Mouse (Mus musculus) MEL (cell line): ENCODE results near the gene Rfpl4b. TPM values are rescaled to one million over a fixed set of nuclear protein-coding genes. Genes with fewer than 3 reads are reported as not detected.

Experiments
- DNase-seq: peaks from one replicate; pipeline ENCODE4 v3.0.0; 2011; ENCODE audit warnings: low read depth, low spot score
- H3K27ac ChIP-seq: 2 replicates; pipeline ENCODE4 v1.5.1; 2012; ENCODE audit warnings: low read depth, mild to moderate bottlenecking, control low read depth, low read length, moderate library complexity; ENCODE audit not compliant: control insufficient read depth
- H3K27me3 ChIP-seq, 2 experiments: fragments of 150-350 bp in 1 of 2; sonication (generic) in 1 of 2; 2 replicates each; pipeline ENCODE4 v1.6.1; 2012; ENCODE audit warnings: low read length in 2 of 2, mild to moderate bottlenecking in 2 of 2, improper control_type of control experiment in 1 of 2, moderate library complexity in 1 of 2; ENCODE audit not compliant: insufficient read depth in 2 of 2, control insufficient read depth in 1 of 2
- H3K36me3 ChIP-seq, 2 experiments: 2 replicates each; pipeline ENCODE4 v1.6.1; 2012 to 2014; ENCODE audit warnings: low read length in 2 of 2, improper control_type of control experiment in 1 of 2, inconsistent platforms in 1 of 2, mild to moderate bottlenecking in 1 of 2; ENCODE audit not compliant: insufficient read depth in 2 of 2, control insufficient read depth in 1 of 2
- H3K4me1 ChIP-seq, 2 experiments: fragments of 150-350 bp in 1 of 2; sonication (generic) in 1 of 2; 2 replicates each; pipeline ENCODE4 v1.6.1; 2012; ENCODE audit warnings: low read length in 2 of 2, improper control_type of control experiment in 1 of 2, mild to moderate bottlenecking in 1 of 2; ENCODE audit not compliant: insufficient read depth in 2 of 2, control insufficient read depth in 1 of 2
- H3K4me3 ChIP-seq, 2 experiments: fragments of 150-350 bp in 1 of 2; sonication (generic) in 1 of 2; 2 replicates each; pipeline ENCODE4 v1.5.1; 2012; ENCODE audit warnings: low read depth in 2 of 2, low read length in 2 of 2, mild to moderate bottlenecking in 2 of 2, moderate library complexity in 2 of 2, control low read depth in 1 of 2, improper control_type of control experiment in 1 of 2; ENCODE audit not compliant: control insufficient read depth in 1 of 2, insufficient read depth in 1 of 2
- H3K79me2 ChIP-seq: 2 replicates; pipeline ENCODE4 v1.6.1; 2012; ENCODE audit warnings: mild to moderate bottlenecking, low read length, moderate library complexity; ENCODE audit not compliant: control insufficient read depth, poor library complexity, insufficient read depth
- H3K9ac ChIP-seq: 2 replicates; pipeline ENCODE4 v1.6.1; 2012; ENCODE audit warnings: low read depth, mild to moderate bottlenecking, control low read depth, low read length, moderate library complexity; ENCODE audit not compliant: control insufficient read depth, poor library complexity, severe bottlenecking
- H3K9me3 ChIP-seq: fragments of 150-350 bp; sonication (generic); replicated peaks from 2 replicates; pipeline ENCODE4 v1.6.1; 2012; ENCODE audit warnings: mild to moderate bottlenecking, low read length, improper control_type of control experiment, moderate library complexity; ENCODE audit not compliant: insufficient read depth
- BHLHE40 ChIP-seq: IDR thresholded peaks from 2 replicates; pipeline ENCODE4 v1.6.1; 2012; ENCODE audit warnings: low read depth, mild to moderate bottlenecking, inconsistent platforms, low read length, improper control_type of control experiment, borderline replicate concordance
- CHD1 ChIP-seq: IDR thresholded peaks from 2 replicates; pipeline ENCODE4 v1.6.1; 2012; ENCODE audit warnings: low read depth, mild to moderate bottlenecking, inconsistent platforms, low read length, improper control_type of control experiment
- E2F4 ChIP-seq: IDR thresholded peaks from 2 replicates; pipeline ENCODE4 v1.6.1; 2011; ENCODE audit warnings: low read depth, low read length, improper control_type of control experiment, borderline replicate concordance
- ETS1 ChIP-seq: IDR thresholded peaks from 2 replicates; pipeline ENCODE4 v1.6.1; 2012; ENCODE audit warnings: low read depth, mild to moderate bottlenecking, inconsistent platforms, low read length, improper control_type of control experiment, moderate library complexity
- GABPA ChIP-seq: IDR thresholded peaks from 2 replicates; pipeline ENCODE4 v1.6.1; 2012; ENCODE audit warnings: low read depth, mild to moderate bottlenecking, inconsistent platforms, low read length, improper control_type of control experiment, moderate library complexity
- GATA1 ChIP-seq: IDR thresholded peaks from 2 replicates; pipeline ENCODE4 v1.6.1; 2011; ENCODE audit warnings: low read depth, low read length, improper control_type of control experiment
- HCFC1 ChIP-seq: IDR thresholded peaks from 2 replicates; pipeline ENCODE4 v1.6.1; 2012; ENCODE audit warnings: low read depth, mild to moderate bottlenecking, inconsistent platforms, low read length, improper control_type of control experiment, moderate library complexity
- KAT2A ChIP-seq: conservative IDR thresholded peaks from 2 replicates; pipeline ENCODE4 v1.6.1; 2012; ENCODE audit warnings: low read depth, low read length, improper control_type of control experiment, inconsistent platforms
- MAFK ChIP-seq: IDR thresholded peaks from 2 replicates; pipeline ENCODE4 v1.6.1; 2011; ENCODE audit warnings: low read depth, mild to moderate bottlenecking, low read length, improper control_type of control experiment, borderline replicate concordance
- MAX ChIP-seq: IDR thresholded peaks from 2 replicates; pipeline ENCODE4 v1.6.1; 2011; ENCODE audit warnings: low read length, improper control_type of control experiment
- MEF2A ChIP-seq: IDR thresholded peaks from 2 replicates; pipeline ENCODE4 v1.6.1; 2014; ENCODE audit warnings: low read depth, mild to moderate bottlenecking, inconsistent platforms, low read length, improper control_type of control experiment; ENCODE audit not compliant: poor library complexity, insufficient replicate concordance, severe bottlenecking; ENCODE audit errors: extremely low read depth
- MXI1 ChIP-seq: IDR thresholded peaks from 2 replicates; pipeline ENCODE4 v1.6.1; 2011; ENCODE audit warnings: mild to moderate bottlenecking, low read depth, low read length, improper control_type of control experiment
- MYC ChIP-seq: IDR thresholded peaks from 2 replicates; pipeline ENCODE4 v1.6.1; 2011; ENCODE audit warnings: low read depth, mild to moderate bottlenecking, low read length, improper control_type of control experiment, moderate library complexity
- NELFE ChIP-seq: IDR thresholded peaks from 2 replicates; pipeline ENCODE4 v1.6.1; 2011; ENCODE audit warnings: low read depth, low read length, improper control_type of control experiment
- NRF1 ChIP-seq: IDR thresholded peaks from 2 replicates; pipeline ENCODE4 v1.6.1; 2014; ENCODE audit warnings: low read depth, mild to moderate bottlenecking, inconsistent platforms, low read length, improper control_type of control experiment, moderate library complexity; ENCODE audit not compliant: poor library complexity, insufficient read depth, severe bottlenecking
- POLR2AphosphoS5 ChIP-seq: IDR thresholded peaks from 2 replicates; pipeline ENCODE4 v1.6.1; 2012; ENCODE audit warnings: low read depth, borderline replicate concordance, mild to moderate bottlenecking, inconsistent platforms, low read length, moderate library complexity, mixed read lengths
- RCOR1 ChIP-seq: IDR thresholded peaks from 2 replicates; pipeline ENCODE4 v1.6.1; 2012; ENCODE audit warnings: low read depth, mild to moderate bottlenecking, inconsistent platforms, low read length, improper control_type of control experiment
- SIN3A ChIP-seq: IDR thresholded peaks from 2 replicates; pipeline ENCODE4 v1.6.1; 2012; ENCODE audit warnings: low read length, improper control_type of control experiment, inconsistent platforms
- UBTF ChIP-seq: IDR thresholded peaks from 2 replicates; pipeline ENCODE4 v1.6.1; 2012; ENCODE audit warnings: low read depth, mild to moderate bottlenecking, inconsistent platforms, low read length, improper control_type of control experiment, moderate library complexity, borderline replicate concordance; ENCODE audit not compliant: insufficient read depth
- USF1 ChIP-seq: IDR thresholded peaks from 2 replicates; pipeline ENCODE4 v1.6.1; 2014; ENCODE audit warnings: low read depth, mild to moderate bottlenecking, inconsistent platforms, low read length, improper control_type of control experiment, moderate library complexity
- USF2 ChIP-seq, 2 experiments: IDR thresholded peaks; 2 replicates each; pipeline ENCODE4 v1.6.1; 2011 to 2012; ENCODE audit warnings: improper control_type of control experiment in 2 of 2, low read length in 2 of 2, borderline replicate concordance in 1 of 2, inconsistent platforms in 1 of 2, low read depth in 1 of 2, mild to moderate bottlenecking in 1 of 2; ENCODE audit not compliant: insufficient read depth in 1 of 2
- ZMIZ1 ChIP-seq: IDR thresholded peaks from 2 replicates; pipeline ENCODE4 v1.6.1; 2012; ENCODE audit warnings: low read depth, mild to moderate bottlenecking, inconsistent platforms, low read length, improper control_type of control experiment, moderate library complexity
- polyA plus RNA-seq, 2 experiments: library from polyadenylated mRNA; stranded (reverse) in 1 of 2; unstranded in 1 of 2; fragments of >175 nt in 1 of 2; fragments of >200 nt in 1 of 2; gene quantifications; 2 replicates each; pipeline versions ENCODE4 v1.2.1 to v1.2.4; 2012; ENCODE audit warnings: low replicate concordance in 2 of 2, low read depth in 1 of 2; ENCODE audit not compliant: insufficient read length in 2 of 2, insufficient read depth in 1 of 2, missing spikeins in 1 of 2
- total RNA-seq: library from RNA; depleted of rRNA; stranded (reverse); fragments of 300-350 nt; gene quantifications from 2 replicates; pipeline ENCODE4 v1.2.3, GENCODE M21; 2012

The Rfpl4b gene
- total and polyA plus RNA-seq, 3 experiments: not detected

- Histone ChIP-seq H3K9ac (no peak overlapping the region), H3K9me3 (no peaks in the 10 kb centered on the region), H3K4me1 (no peaks in the 10 kb centered on the region), H3K27me3 (no peaks in the 10 kb centered on the region), H3K36me3 (no peaks in the 10 kb centered on the region), H3K79me2 (no peaks in the 10 kb centered on the region), H3K4me3 (no peak overlapping the region), H3K27ac (no peak overlapping the region)
- DNase-seq: no peak
- TF ChIP-seq MXI1: no peak
- TF ChIP-seq NRF1: no peak
- no peak for TF ChIP-seq UBTF
- no peak for TF ChIP-seq SIN3A
- no peak for TF ChIP-seq NELFE
- no peak for TF ChIP-seq USF1
- TF ChIP-seq ZMIZ1: no peak
- TF ChIP-seq MYC: no peak
- TF ChIP-seq MEF2A: no peak
- no peak for TF ChIP-seq RCOR1
- TF ChIP-seq BHLHE40: no peak
- no peak for TF ChIP-seq KAT2A
- TF ChIP-seq POLR2AphosphoS5: no peak
Observed at GRCm38 (mm10) chr10:38848231-38848630, 26.7 kb upstream of the Rfpl4b start.

- no peak for TF ChIP-seq HCFC1
- TF ChIP-seq UBTF: no peak
- TF ChIP-seq MAFK: no peak
- TF ChIP-seq CHD1: no peak
- no peak for TF ChIP-seq MAX
- TF ChIP-seq GATA1: no peak
- TF ChIP-seq ETS1: no peak
- TF ChIP-seq USF2 (IDR thresholded peaks at IDR 0.05; ENCODE audit: borderline replicate concordance in 1 of 2, insufficient read depth in 1 of 2, low read depth in 1 of 2, low read length in 2 of 2): no peak
- TF ChIP-seq BHLHE40: no peak
- no peak for TF ChIP-seq RCOR1
- no peak for TF ChIP-seq MXI1
- no peak for TF ChIP-seq GABPA
- no peak for TF ChIP-seq E2F4
- no peak for TF ChIP-seq ZMIZ1
- Histone ChIP-seq H3K36me3 (no peaks in the 10 kb centered on the region), H3K9ac (no peak overlapping the region), H3K79me2 (no peaks in the 10 kb centered on the region), H3K4me3 (no peak overlapping the region), H3K27me3 (no peaks in the 10 kb centered on the region), H3K9me3 (no peaks in the 10 kb centered on the region), H3K4me1 (no peaks in the 10 kb centered on the region), H3K27ac (no peak overlapping the region)
- no peak for DNase-seq
Observed at GRCm38 (mm10) chr10:38823741-38824140, 2.2 kb upstream of the Rfpl4b start.
